Mouse (Mus musculus): ENCODE results near the gene Gm21858. TPM values are rescaled to one million over a fixed set of nuclear protein-coding genes. Genes with fewer than 3 reads are reported as not detected.
"Not testable (repeated sequence)": the region's sequence is repeated elsewhere in the genome, so short reads cannot be mapped to it uniquely, and the experiment has no call there.

Gene Gm21858
- polyA plus RNA-seq (2015; fragmentation: Nextera tagmentation; extraction: Ambion mirVana), result not detected in 2 replicates

DNA sequence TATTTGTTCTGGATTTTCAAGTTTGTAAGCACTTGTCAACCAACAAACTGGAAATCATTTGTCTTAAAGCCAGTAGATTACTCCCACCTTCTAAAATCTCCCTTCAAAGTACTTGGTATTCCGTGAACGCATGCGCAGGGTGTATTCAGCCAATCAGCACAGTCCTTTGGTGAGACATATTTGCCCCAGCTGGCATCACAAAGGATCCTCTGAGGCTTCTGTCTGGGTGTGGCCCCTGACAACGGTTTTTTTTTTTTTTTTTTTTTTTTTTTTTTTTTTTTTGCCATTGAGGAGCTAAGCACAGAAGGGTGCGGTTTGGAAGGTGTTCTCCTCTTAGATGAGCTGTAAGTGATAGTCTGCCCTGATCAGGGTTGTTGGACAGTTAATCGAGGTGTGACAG lies at the start of gene Gm21858:
Gm21858 (plus strand) TSS at position 301 of the 400 bp plus-strand sequence.
- H3K27ac ChIP-seq; H3K9ac ChIP-seq; H3K4me1 ChIP-seq (replicated peaks); H3K9me3 ChIP-seq; H3K4me2 ChIP-seq; H3K27me3 ChIP-seq; H3K36me3 ChIP-seq; ATAC-seq (ENCODE audit: low FRiP score); H3K4me3 ChIP-seq: not testable (repeated sequence)
- no CpG with 5 or more reads among the region's 6 CpGs for whole genome bisulfite sequencing
